Mouse (Mus musculus) ovary, postnatal 36 days (tissue): ENCODE results near the gene Slc38a10.

Experiments used
- DNase-seq: peaks from one replicate; pipeline ENCODE4 v3.0.0; 2022; ENCODE audit warnings: low spot score, mixed read lengths

Slc38a10 gene

DNA sequence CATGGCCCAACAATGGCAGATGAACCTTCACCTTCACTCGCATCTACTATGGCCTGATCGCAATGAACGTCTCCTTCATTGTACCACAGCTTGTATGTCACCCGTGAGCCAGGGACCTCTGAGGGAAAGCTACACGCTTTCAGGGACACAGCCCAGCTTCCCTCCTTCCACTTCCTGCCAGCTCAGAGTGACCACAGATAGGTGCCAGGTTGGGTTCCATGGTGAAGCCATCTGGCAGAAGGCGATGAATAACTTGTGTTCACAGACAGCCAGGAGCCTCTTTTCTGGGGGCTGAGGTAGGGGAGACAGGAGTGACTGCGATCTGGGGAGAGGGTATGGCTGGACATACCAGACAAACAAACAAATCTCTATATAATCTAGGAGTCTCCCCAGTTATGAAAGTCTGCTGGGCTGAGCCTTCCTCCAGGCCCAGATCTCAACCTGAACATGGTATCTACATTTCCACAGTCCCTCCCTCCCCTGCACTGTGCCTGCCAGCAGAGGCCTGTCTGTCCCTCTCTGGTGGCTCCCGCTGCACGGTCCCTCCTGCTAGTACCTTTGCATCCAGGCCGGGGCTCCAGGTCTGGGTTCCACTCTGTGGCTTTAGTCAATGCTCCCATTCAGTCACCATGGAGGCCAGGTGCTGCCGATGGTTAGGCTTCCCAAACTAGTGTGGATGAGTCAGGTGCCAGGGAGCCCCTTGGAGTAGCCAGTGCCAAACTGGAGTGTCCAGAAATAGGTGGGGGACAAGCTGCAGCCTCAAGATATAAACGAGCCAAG lies 95.0 kb downstream of the Slc38a10 start:
- DNase-seq = no peak
